Mouse (Mus musculus) testis, postnatal 14 days (tissue): ENCODE data around the gene Lrrc8e.
A peak's percentile ranks its signal among the peaks of the same experiment; 100 is the strongest.

Experiments
- DNase-seq: peaks from one replicate; pipeline ENCODE4 v3.0.0; 2021; ENCODE audit warnings: low spot score

Gene Lrrc8e

GRCm38 (mm10) chr8:4226739-4227347, at the start of gene Lrrc8e:
TSS of gene Lrrc8e (plus strand) at chr8:4226827.
- DNase-seq, result no peak

DNA sequence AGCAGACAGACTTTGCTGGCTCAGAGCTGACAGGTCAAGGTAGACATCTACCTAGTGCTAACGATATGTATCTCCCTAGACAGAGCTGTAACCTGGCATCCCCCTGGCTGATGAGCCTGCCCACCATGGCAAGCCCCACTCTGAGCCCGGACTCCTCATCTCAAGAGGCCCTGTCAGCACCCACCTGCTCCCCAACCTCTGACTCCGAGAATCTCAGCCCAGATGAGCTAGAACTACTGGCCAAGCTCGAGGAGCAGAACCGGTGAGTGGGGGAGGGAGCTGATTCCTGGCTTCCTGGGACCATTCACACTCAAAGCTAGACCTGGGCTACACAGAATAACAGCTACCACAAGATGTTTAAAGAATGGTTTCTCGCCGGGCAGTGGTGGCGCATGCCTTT, 43.2 kb upstream of the Lrrc8e start:
- no peak for DNase-seq

DNA sequence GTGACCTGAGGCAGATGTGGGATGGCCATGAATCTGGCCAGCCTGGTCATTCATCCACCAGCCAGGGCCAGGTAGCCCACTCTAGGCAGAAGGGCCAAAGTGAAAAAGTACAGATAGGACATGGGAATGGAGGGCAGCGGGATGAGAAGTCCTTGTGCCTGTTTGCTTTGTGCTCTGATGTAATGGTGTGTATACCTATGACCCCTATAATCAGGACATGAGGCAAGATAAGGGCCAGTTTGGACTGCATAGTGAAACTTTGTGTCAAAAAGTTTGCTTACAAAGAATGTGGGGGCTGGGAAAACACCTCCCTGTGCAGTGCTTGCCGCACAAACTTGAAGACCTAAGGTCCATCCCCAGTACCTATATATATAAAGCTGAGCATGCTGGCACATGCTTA, 40.5 kb upstream of the Lrrc8e start:
- DNase-seq, result peak; percentile 29

- no peak for DNase-seq
Observed at GRCm38 (mm10) chr8:4188605-4189004, 38.0 kb upstream of the Lrrc8e start.

GRCm38 (mm10) chr8:4189031-4189722, 37.5 kb upstream of the Lrrc8e start:
- DNase-seq, result no peak

DNA sequence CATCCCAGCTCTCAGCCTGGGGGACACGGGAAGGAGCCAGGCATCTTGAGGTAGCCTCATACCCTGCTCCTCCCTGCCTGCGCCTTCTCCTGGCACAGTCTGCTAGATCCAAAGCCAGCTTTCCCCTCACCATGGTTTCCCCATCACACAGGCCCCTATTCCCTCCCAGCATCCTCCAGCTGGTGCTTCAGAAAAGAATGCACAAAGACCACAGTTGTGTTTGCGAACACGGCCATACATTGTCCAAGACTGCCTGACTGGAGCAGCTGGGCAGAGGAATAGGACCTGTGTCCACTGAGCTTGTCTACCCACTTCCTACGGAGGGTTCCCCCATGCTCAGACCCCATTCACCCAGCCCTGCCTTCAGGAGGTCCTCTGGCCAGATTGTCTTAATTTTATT, 34.3 kb upstream of the Lrrc8e start:
- DNase-seq, result no peak

- DNase-seq, result peak; percentile 75
Observed at GRCm38 (mm10) chr8:4192807-4193587, 33.6 kb upstream of the Lrrc8e start.

GRCm38 (mm10) chr8:4193588-4193894, 33.1 kb upstream of the Lrrc8e start:
- no peak for DNase-seq

DNA sequence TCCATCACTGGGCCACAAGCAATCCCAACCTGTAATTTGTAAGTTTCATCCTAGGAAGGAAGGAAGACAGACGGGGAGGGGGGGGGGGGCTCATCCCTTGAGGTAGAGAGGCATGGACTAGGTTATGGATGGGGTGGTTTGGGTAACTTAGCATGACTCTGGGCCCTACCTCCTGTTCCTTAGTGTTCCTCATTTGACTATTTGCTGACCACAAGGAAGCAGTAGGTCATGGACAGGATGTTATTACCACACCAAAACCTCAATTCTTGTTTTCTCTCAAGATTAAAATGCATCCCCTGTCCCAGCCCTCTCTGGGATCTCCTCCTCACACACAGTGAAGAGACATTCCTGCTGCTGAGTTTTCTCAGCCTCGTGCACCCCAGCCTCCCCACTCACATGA, 25.3 kb upstream of the Lrrc8e start:
- DNase-seq, result no peak

DNA sequence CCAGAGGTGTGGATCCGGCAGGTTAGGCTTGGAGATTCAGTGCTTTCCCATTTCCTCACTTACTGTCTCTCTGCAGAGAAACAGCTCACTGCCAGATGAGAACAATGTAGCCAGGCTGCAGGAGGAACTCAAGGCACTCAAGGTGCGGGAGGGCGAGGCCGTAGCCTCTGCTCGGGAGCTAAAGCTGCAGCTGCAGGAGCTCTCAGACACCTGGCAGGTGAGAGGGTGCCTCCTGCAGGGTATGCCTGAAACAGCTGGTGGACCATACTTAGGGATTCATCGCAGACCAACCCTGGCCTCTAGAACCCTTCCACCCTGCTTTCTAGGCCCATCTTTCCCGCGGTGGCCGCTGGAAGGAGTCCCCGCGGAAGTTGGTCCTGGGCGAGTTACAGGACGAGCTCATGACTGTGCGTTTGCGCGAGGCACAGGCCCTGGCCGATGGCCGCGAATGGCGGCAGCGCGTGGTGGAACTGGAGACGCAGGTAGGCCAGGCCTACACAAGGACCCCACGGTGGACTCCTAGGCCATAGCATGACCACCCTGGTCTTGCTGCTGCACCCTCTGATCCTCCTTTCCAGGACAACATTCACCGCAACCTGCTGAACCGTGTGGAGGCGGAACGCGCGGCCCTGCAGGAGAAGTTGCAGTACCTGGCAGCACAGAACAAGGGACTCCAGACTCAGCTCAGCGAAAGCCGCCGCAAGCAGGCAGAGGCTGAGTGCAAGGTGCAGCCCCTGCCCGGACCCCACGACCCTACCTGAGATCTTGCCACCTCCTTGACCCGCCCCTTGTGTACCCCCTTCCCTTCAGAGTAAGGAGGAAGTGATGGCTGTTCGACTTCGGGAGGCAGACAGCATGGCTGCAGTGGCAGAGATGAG, 21.1 kb upstream of the Lrrc8e start:
- peak; percentile 82 for DNase-seq

DNA sequence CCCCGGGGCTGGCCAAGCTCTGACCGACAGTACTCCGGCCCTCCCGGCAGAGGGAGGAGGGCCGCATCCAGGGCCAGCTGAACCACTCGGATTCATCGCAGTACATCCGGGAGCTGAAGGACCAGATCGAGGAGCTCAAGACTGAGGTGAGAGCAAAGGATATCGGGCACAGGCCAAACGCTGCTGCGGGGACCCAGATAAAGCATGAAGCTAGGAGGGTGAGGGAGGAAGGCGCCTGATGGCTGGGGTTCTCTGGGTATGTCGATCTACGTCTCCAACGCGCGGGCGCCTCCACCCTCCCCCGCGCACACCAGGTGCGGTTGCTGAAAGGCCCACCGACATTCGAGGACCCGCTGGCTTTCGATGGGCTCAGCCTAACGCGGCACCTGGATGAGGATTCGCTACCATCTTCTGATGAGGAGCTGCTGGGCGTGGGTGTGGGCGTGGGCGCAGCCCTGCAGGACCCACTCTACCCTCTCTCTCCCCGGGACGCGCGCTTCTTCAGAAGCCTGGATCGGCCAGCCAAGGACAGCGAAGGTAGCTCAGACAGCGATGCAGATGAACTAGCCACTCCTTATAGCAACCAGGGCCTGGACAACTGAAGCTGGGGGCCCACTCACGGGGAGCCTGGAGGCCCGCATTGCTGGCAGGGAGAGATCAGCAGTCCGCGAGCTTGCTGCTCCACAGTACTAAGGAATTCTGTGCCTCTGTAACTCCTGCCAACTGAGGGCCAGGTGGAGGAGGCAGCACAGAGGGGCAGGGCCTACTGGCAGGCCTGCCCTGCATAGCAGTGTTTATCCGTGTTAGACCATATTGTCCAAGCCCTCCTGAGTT, 20.2 kb upstream of the Lrrc8e start:
- DNase-seq, result no peak

GRCm38 (mm10) chr8:4207016-4207350, 19.6 kb upstream of the Lrrc8e start:
- no peak for DNase-seq

DNA sequence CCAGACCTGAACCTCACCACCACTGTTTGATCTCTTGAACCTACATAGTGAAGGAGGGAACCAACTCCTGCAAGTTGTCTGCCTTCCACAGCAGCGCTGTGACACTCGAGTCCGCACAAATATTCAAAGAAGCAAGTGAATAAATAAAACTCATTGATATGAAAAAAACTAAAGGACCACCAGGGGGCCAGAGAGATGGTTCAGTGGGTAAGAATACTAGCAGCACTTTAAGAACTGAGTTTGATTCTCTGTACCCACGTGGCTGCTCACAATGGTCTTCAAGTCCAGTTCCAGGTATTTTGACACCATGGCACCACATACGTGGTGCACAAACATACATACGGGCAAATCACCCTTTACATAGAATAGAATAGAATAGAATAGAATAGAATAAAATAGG, 15.5 kb upstream of the Lrrc8e start:
- no peak for DNase-seq

GRCm38 (mm10) chr8:4212809-4213209, 13.8 kb upstream of the Lrrc8e start:
- DNase-seq, result peak; percentile 23

GRCm38 (mm10) chr8:4213210-4214005, 13.2 kb upstream of the Lrrc8e start:
- DNase-seq, result peak; percentile 66

DNA sequence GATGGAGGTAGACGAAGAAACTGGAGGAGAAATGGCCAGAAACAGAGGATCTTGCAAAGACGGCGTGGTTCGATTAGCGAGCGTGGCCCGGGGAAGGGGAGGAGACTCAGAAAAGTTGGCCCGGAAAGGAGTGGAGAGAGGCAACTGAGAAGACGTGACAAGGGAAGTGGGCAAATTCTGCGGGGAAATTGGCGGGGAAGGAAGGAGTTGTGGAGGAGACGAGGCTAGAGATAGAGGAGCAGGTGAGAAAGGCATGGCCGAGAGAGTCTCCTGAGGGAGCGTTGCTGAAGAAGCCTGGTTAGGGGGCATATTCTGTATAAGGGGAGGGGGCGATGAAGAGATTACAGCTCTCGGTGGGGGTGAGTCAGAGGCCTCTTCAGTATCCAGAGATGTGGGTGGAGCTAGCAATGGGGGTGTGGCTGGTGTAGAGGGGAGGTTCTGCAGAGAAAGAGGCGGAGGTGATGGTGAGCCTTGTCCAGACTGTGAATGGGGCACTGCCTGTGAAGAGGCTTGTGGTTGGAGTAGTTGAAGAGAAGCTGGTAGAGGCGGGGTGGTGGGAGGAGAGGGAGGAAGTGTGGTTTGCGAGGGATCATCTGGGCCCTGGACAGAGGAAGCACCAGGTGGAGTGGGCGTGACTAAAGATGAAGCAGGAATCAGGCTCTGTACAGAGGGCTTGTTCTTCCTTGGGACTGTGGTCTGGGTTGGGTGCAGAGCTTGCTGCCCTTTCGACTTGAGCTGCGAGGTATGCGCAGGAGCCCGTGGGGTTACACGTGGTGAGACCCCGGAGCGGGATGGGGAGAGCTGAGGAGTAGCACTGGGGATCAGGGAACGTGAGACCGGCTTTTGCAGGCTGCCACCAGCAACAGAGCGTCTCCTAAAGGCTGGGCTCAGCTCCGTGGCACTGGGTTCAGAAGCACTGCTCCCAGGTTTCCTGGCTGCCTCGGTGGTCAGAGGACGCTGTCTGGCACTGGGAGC, 12.3 kb upstream of the Lrrc8e start:
- peak; percentile 46 for DNase-seq

- no peak for DNase-seq
Observed at GRCm38 (mm10) chr8:4216296-4216695, 10.3 kb upstream of the Lrrc8e start.

- peak; percentile 18 for DNase-seq
Observed at GRCm38 (mm10) chr8:4216791-4217621, 9.6 kb upstream of the Lrrc8e start, which contains the start of gene Prr36. TSS of gene Prr36 (minus strand) at chr8:4217459.

GRCm38 (mm10) chr8:4219617-4220016, 7.0 kb upstream of the Lrrc8e start:
- no peak for DNase-seq
